Mouse (Mus musculus) erythroblast, adult 5-6 weeks (primary cell): ENCODE measurements around the gene Tuba1a. TPM values are rescaled to one million over a fixed set of nuclear protein-coding genes. Genes with fewer than 3 reads are reported as not detected.

Experiments used
- total RNA-seq, 2 experiments: library from RNA; stranded (forward) in 1 of 2; stranded (reverse) in 1 of 2; fragments of 150-400 nt in 1 of 2; fragments of 200-764, 138-1000 nt in 1 of 2; gene quantifications; 2 replicates each; pipeline versions ENCODE4 v1.2.3 to v1.2.4; 2015 to 2017; ENCODE audit warnings: low replicate concordance in 2 of 2

The Tuba1a gene
- total RNA-seq, 2 experiments from 2014 or later = 5.9 to 19.6 TPM

Other genes starting within 250 kb of the Tuba1a start
- not detected in 2 replicates for gene Ccdc65, start 245.5 kb downstream of the Tuba1a start, total RNA-seq (2015; ENCODE audit: low replicate concordance)
- gene Ccdc65, start 245.5 kb downstream of the Tuba1a start, total RNA-seq (2017; ENCODE audit: low replicate concordance) = not detected in 2 replicates
- gene Fkbp11, start 225.5 kb downstream of the Tuba1a start, total RNA-seq (2015; ENCODE audit: low replicate concordance) = 1.2 TPM in 1 of 2 replicates, not detected in the other
- 0.84 and 1.0 TPM in 2 replicates for gene Fkbp11, start 225.5 kb downstream of the Tuba1a start, total RNA-seq (2017; ENCODE audit: low replicate concordance)
- 7.1 and 8.4 TPM in 2 replicates for gene Arf3, start 190.5 kb downstream of the Tuba1a start, total RNA-seq (2015; ENCODE audit: low replicate concordance)
- gene Arf3, start 190.5 kb downstream of the Tuba1a start, total RNA-seq (2017; ENCODE audit: low replicate concordance) = 4.6 and 8.1 TPM in 2 replicates
- gene Wnt10b, start 175.6 kb downstream of the Tuba1a start, total RNA-seq (2015; ENCODE audit: low replicate concordance) = 1.0 TPM in 1 of 2 replicates, not detected in the other
- gene Wnt10b, start 175.6 kb downstream of the Tuba1a start, total RNA-seq (2017; ENCODE audit: low replicate concordance) = not detected in 2 replicates
- gene Wnt1, start 163.8 kb downstream of the Tuba1a start, total RNA-seq (2015; ENCODE audit: low replicate concordance) = not detected in 2 replicates
- not detected in 2 replicates for gene Wnt1, start 163.8 kb downstream of the Tuba1a start, total RNA-seq (2017; ENCODE audit: low replicate concordance)
- gene Ddn, start 144.2 kb downstream of the Tuba1a start, total RNA-seq (2015; ENCODE audit: low replicate concordance) = not detected in 2 replicates
- not detected in 2 replicates for gene Ddn, start 144.2 kb downstream of the Tuba1a start, total RNA-seq (2017; ENCODE audit: low replicate concordance)
- gene Prkag1, start 122.2 kb downstream of the Tuba1a start, total RNA-seq (2015; ENCODE audit: low replicate concordance) = 20.2 and 21.5 TPM in 2 replicates
- gene Prkag1, start 122.2 kb downstream of the Tuba1a start, total RNA-seq (2017; ENCODE audit: low replicate concordance) = 35.1 and 37.9 TPM in 2 replicates
- gene Kmt2d, start 82.5 kb downstream of the Tuba1a start, total RNA-seq (2015; ENCODE audit: low replicate concordance) = 23.0 and 28.1 TPM in 2 replicates
- 27.9 and 31.8 TPM in 2 replicates for gene Kmt2d, start 82.5 kb downstream of the Tuba1a start, total RNA-seq (2017; ENCODE audit: low replicate concordance)
- 2.1 TPM in 1 of 2 replicates, not detected in the other for gene Rhebl1, start 59.2 kb downstream of the Tuba1a start, total RNA-seq (2015; ENCODE audit: low replicate concordance)
- gene Rhebl1, start 59.2 kb downstream of the Tuba1a start, total RNA-seq (2017; ENCODE audit: low replicate concordance) = 0.98 and 1.8 TPM in 2 replicates
- gene Dhh, start 55.2 kb downstream of the Tuba1a start, total RNA-seq (2015; ENCODE audit: low replicate concordance) = not detected in 2 replicates
- gene Dhh, start 55.2 kb downstream of the Tuba1a start, total RNA-seq (2017; ENCODE audit: low replicate concordance) = not detected in 2 replicates
- gene Lmbr1l, start 35.5 kb downstream of the Tuba1a start, total RNA-seq (2015; ENCODE audit: low replicate concordance) = 2.3 and 3.3 TPM in 2 replicates
- 10.6 and 12.8 TPM in 2 replicates for gene Lmbr1l, start 35.5 kb downstream of the Tuba1a start, total RNA-seq (2017; ENCODE audit: low replicate concordance)
- 804 and 902 TPM in 2 replicates for gene Tuba1b, start 19.1 kb downstream of the Tuba1a start, total RNA-seq (2015; ENCODE audit: low replicate concordance)
- gene Tuba1b, start 19.1 kb downstream of the Tuba1a start, total RNA-seq (2017; ENCODE audit: low replicate concordance) = 180 and 247 TPM in 2 replicates
- gene Gm49450, start 152 bp downstream of the Tuba1a start, total RNA-seq (2015; ENCODE audit: low replicate concordance) = not detected in 2 replicates
- gene Gm49450, start 152 bp downstream of the Tuba1a start, total RNA-seq (2017; ENCODE audit: low replicate concordance) = 4.7 TPM in 1 of 2 replicates, not detected in the other
- 73.8 and 96.1 TPM in 2 replicates for gene Tuba1c, start 76.2 kb upstream of the Tuba1a start, total RNA-seq (2015; ENCODE audit: low replicate concordance)
- 36.4 and 46.4 TPM in 2 replicates for gene Tuba1c, start 76.2 kb upstream of the Tuba1a start, total RNA-seq (2017; ENCODE audit: low replicate concordance)
- gene Prph, start 101.5 kb upstream of the Tuba1a start, total RNA-seq (2015; ENCODE audit: low replicate concordance) = not detected in 2 replicates
- gene Prph, start 101.5 kb upstream of the Tuba1a start, total RNA-seq (2017; ENCODE audit: low replicate concordance) = not detected in 2 replicates
- gene Troap, start 120.9 kb upstream of the Tuba1a start, total RNA-seq (2015; ENCODE audit: low replicate concordance) = 11.9 and 21.7 TPM in 2 replicates
- 20.4 and 28.1 TPM in 2 replicates for gene Troap, start 120.9 kb upstream of the Tuba1a start, total RNA-seq (2017; ENCODE audit: low replicate concordance)
- gene C1ql4, start 134.1 kb upstream of the Tuba1a start, total RNA-seq (2015; ENCODE audit: low replicate concordance) = not detected in 2 replicates
- gene C1ql4, start 134.1 kb upstream of the Tuba1a start, total RNA-seq (2017; ENCODE audit: low replicate concordance) = not detected in 2 replicates
- not detected in 2 replicates for gene Dnajc22, start 139.5 kb upstream of the Tuba1a start, total RNA-seq (2015; ENCODE audit: low replicate concordance)
- not detected in 2 replicates for gene Dnajc22, start 139.5 kb upstream of the Tuba1a start, total RNA-seq (2017; ENCODE audit: low replicate concordance)
- gene Spats2, start 172.2 kb upstream of the Tuba1a start, total RNA-seq (2015; ENCODE audit: low replicate concordance) = not detected in 2 replicates
- gene Spats2, start 172.2 kb upstream of the Tuba1a start, total RNA-seq (2017; ENCODE audit: low replicate concordance) = 2.6 TPM in 1 of 2 replicates, not detected in the other